Mouse (Mus musculus) cerebellum, postnatal 4 days (tissue): ENCODE data around the gene Aco1.
"Not testable (repeated sequence)": the region's sequence is repeated elsewhere in the genome, so short reads cannot be mapped to it uniquely, and the experiment has no call there.

ENCODE experiments used
- DNase-seq, 2 experiments: peaks; one replicate each; pipeline ENCODE4 v3.0.0; 2022; ENCODE audit warnings: low spot score in 2 of 2, mixed read lengths in 1 of 2

Aco1 gene

GRCm38 (mm10) chr4:40142743-40143532 lies at the start of gene Aco1:
Gene Aco1, plus strand, starts transcription at chr4:40143081.
- peak; percentile 84 to 92 for DNase-seq

- no peak for DNase-seq
Measured at GRCm38 (mm10) chr4:40094974-40095373, 47.9 kb upstream of the Aco1 start.

GRCm38 (mm10) chr4:40102996-40103395 lies 39.9 kb upstream of the Aco1 start:
- DNase-seq: no peak

- no peak for DNase-seq
Measured at GRCm38 (mm10) chr4:40106004-40106536, 36.8 kb upstream of the Aco1 start.

- no peak for DNase-seq
Measured at GRCm38 (mm10) chr4:40108030-40108429, 34.9 kb upstream of the Aco1 start.

GRCm38 (mm10) chr4:40113173-40113572 lies 29.7 kb upstream of the Aco1 start:
- DNase-seq: no peak

GRCm38 (mm10) chr4:40121221-40121620 lies 21.7 kb upstream of the Aco1 start:
- no peak for DNase-seq

GRCm38 (mm10) chr4:40122291-40122690 lies 20.6 kb upstream of the Aco1 start:
- not testable (repeated sequence) for DNase-seq

GRCm38 (mm10) chr4:40134468-40135102 lies 8.3 kb upstream of the Aco1 start:
- peak; percentile 60 to 76 for DNase-seq

GRCm38 (mm10) chr4:40136519-40136918 lies 6.4 kb upstream of the Aco1 start:
- no peak for DNase-seq

GRCm38 (mm10) chr4:40139663-40140255 lies 3.1 kb upstream of the Aco1 start:
- DNase-seq: no peak

- no peak for DNase-seq
Measured at GRCm38 (mm10) chr4:40143533-40143871, 621 bp downstream of the Aco1 start.

- DNase-seq: no peak
Measured at GRCm38 (mm10) chr4:40144543-40144942, 1.7 kb downstream of the Aco1 start.

- DNase-seq: no peak
Measured at GRCm38 (mm10) chr4:40144981-40145380, 2.1 kb downstream of the Aco1 start.

- no peak for DNase-seq
Measured at GRCm38 (mm10) chr4:40148281-40148680, 5.4 kb downstream of the Aco1 start.

GRCm38 (mm10) chr4:40150046-40150445 lies 7.2 kb downstream of the Aco1 start:
- no peak for DNase-seq

- no peak for DNase-seq
Measured at GRCm38 (mm10) chr4:40152771-40153170, 9.9 kb downstream of the Aco1 start.

- DNase-seq: no peak
Measured at GRCm38 (mm10) chr4:40153500-40153899, 10.6 kb downstream of the Aco1 start.

GRCm38 (mm10) chr4:40154751-40155150 lies 11.9 kb downstream of the Aco1 start:
- DNase-seq: no peak

GRCm38 (mm10) chr4:40155467-40155999 lies 12.7 kb downstream of the Aco1 start:
- no peak for DNase-seq

GRCm38 (mm10) chr4:40156153-40156552 lies 13.3 kb downstream of the Aco1 start:
- DNase-seq: no peak
